Mouse (Mus musculus) heart, postnatal 0 days (tissue): ENCODE measurements at regions not wholly inside any gene's neighbourhood (a gene's known extent, or its start where the extent isn't known, plus 50 kb on each side); places are given as distances from the start of the nearest gene placed in this dataset.
A peak's percentile ranks its signal among the peaks of the same experiment; 100 is the strongest.

Experiments
- ATAC-seq: fragments of 200-750 bp; cut with Nextera tagmentation; 2 replicates; pipeline ENCODE4 v1.8.0; 2017; ENCODE audit warnings: low read depth, moderate number of reproducible peaks, moderate library complexity; ENCODE audit not compliant: insufficient read depth
- DNase-seq: peaks from one replicate; pipeline ENCODE4 v3.0.0-alpha.2; 2016; ENCODE audit warnings: low spot score
- H3K27ac ChIP-seq: fragments of 300-500 bp; sonication (generic); 2 replicates; pipeline ENCODE4 v1.5.1; 2014; ENCODE audit warnings: low read depth, mild to moderate bottlenecking
- H3K27me3 ChIP-seq: fragments of 300-500 bp; sonication (generic); 2 replicates; pipeline ENCODE4 v1.6.1; 2014; ENCODE audit warnings: low read length, mixed read lengths; ENCODE audit not compliant: control insufficient read depth, insufficient read depth
- H3K36me3 ChIP-seq: fragments of 300-500 bp; sonication (generic); replicated peaks from 2 replicates; pipeline ENCODE4 v1.6.1; 2014; ENCODE audit warnings: low read length, mixed read lengths; ENCODE audit not compliant: control insufficient read depth, insufficient read depth
- H3K4me1 ChIP-seq: fragments of 300-500 bp; sonication (generic); 2 replicates; pipeline ENCODE4 v1.6.1; 2014; ENCODE audit warnings: antibody characterized with exemption; ENCODE audit not compliant: control insufficient read depth, insufficient read depth
- H3K4me2 ChIP-seq: fragments of 300-500 bp; sonication (generic); 2 replicates; pipeline ENCODE4 v1.6.1; 2014; ENCODE audit warnings: low read depth, mild to moderate bottlenecking, low read length, moderate library complexity
- H3K4me3 ChIP-seq: fragments of 300-500 bp; sonication (generic); 2 replicates; pipeline ENCODE4 v1.5.1; 2014; ENCODE audit warnings: low read depth, low read length
- H3K9ac ChIP-seq: fragments of 300-500 bp; sonication (generic); replicated peaks from 2 replicates; pipeline ENCODE4 v1.6.1; 2014; ENCODE audit warnings: low read depth, low read length, mixed read lengths
- H3K9me3 ChIP-seq: fragments of 300-500 bp; sonication (generic); replicated peaks from 2 replicates; pipeline ENCODE4 v1.6.1; 2016; ENCODE audit warnings: low read length; ENCODE audit not compliant: control insufficient read depth
- CTCF ChIP-seq: IDR thresholded peaks from 2 replicates; pipeline ENCODE4 v1.5.1; 2016; ENCODE audit warnings: antibody characterized with exemption, control low read depth, low read depth
- EP300 ChIP-seq: IDR thresholded peaks from 2 replicates; pipeline ENCODE4 v1.6.1; 2016; ENCODE audit warnings: antibody characterized with exemption, low read depth
- WGBS: fragments of 180-500 bp; shearing (Covaris S2); extraction: QIAGEN DNeasy Blood & Tissue Kit; methylation state at CpG from one replicate; pipeline ENCODE4 v1.1.7; 2014; 5-methylcytosine and 5-hydroxymethylcytosine counted together

GRCm38 (mm10) chr3:104577228-104577927 lies 61.1 kb upstream of the Slc16a1 start:
- H3K27ac ChIP-seq, result no peak overlapping the region
- H3K9ac ChIP-seq, result no peak overlapping the region
- DNase-seq (no peak), ATAC-seq (no peak)
- no peaks in the 10 kb centered on the region for H3K27me3 ChIP-seq
- no peaks in the 10 kb centered on the region for H3K4me1 ChIP-seq
- no peak overlapping the region for H3K4me3 ChIP-seq
- no peak for TF ChIP-seq CTCF
- no peak for TF ChIP-seq EP300
- no peak overlapping the region for H3K4me2 ChIP-seq
- 60% methylated on average over 5 of the region's 5 CpGs for WGBS
- no peaks in the 10 kb centered on the region for H3K9me3 ChIP-seq
- no peaks in the 10 kb centered on the region for H3K36me3 ChIP-seq

GRCm38 (mm10) chr3:104573277-104573940 lies 61.7 kb upstream of the Lrig2 start:
- Histone ChIP-seq H3K36me3 (no peaks in the 10 kb centered on the region), H3K4me1 (no peaks in the 10 kb centered on the region), H3K9ac (no peak overlapping the region), H3K27me3 (no peaks in the 10 kb centered on the region), H3K9me3 (no peaks in the 10 kb centered on the region), H3K27ac (no peak overlapping the region), H3K4me2 (no peak overlapping the region), H3K4me3 (no peak overlapping the region)
- DNase-seq, result no peak
- no peak for ATAC-seq
- TF ChIP-seq EP300, result no peak
- TF ChIP-seq CTCF, result no peak
- 78% methylated on average over 5 of the region's 5 CpGs for WGBS

- no peaks in the 10 kb centered on the region for H3K27me3 ChIP-seq
- TF ChIP-seq EP300 (no peak), CTCF (no peak)
- ATAC-seq (no peak), DNase-seq (no peak)
- H3K4me3 ChIP-seq, result no peak overlapping the region
- no peak overlapping the region for H3K4me2 ChIP-seq
- WGBS, result 79% methylated on average over 10 of the region's 10 CpGs
- H3K36me3 ChIP-seq, result no peaks in the 10 kb centered on the region
- H3K27ac ChIP-seq, result no peak overlapping the region
- no peaks in the 10 kb centered on the region for H3K4me1 ChIP-seq
- no peaks in the 10 kb centered on the region for H3K9me3 ChIP-seq
- no peak overlapping the region for H3K9ac ChIP-seq
Observed at GRCm38 (mm10) chr3:104571935-104572631, 60.4 kb upstream of the Lrig2 start.

GRCm38 (mm10) chr3:104565423-104566230 lies 53.9 kb upstream of the Lrig2 start:
- H3K27me3 ChIP-seq, result no peaks in the 10 kb centered on the region
- TF ChIP-seq EP300 (no peak), CTCF (no peak)
- H3K9ac ChIP-seq, result peak overlapping the region; percentile 13; the same call in 1 of the 2 replicates
- H3K4me2 ChIP-seq, result peak overlapping the region; percentile 9; the same call in 1 of the 2 replicates
- WGBS, result 26% methylated on average over 13 of the region's 13 CpGs
- peak overlapping the region; percentile 79 for H3K27ac ChIP-seq
- peaks cover 3% of the 10 kb centered on the region for H3K4me1 ChIP-seq
- ATAC-seq (peak; percentile 53; the same call in 1 of the 2 replicates), DNase-seq (peak; percentile 60)
- H3K9me3 ChIP-seq, result no peaks in the 10 kb centered on the region
- no peak overlapping the region for H3K4me3 ChIP-seq
- no peaks in the 10 kb centered on the region for H3K36me3 ChIP-seq

GRCm38 (mm10) chr3:104564857-104565256 lies 53.1 kb upstream of the Lrig2 start:
- WGBS, result 39% methylated on average over 2 of the region's 2 CpGs
- Histone ChIP-seq H3K9me3 (no peaks in the 10 kb centered on the region), H3K4me1 (peaks cover 3% of the 10 kb centered on the region), H3K36me3 (no peaks in the 10 kb centered on the region), H3K27me3 (no peaks in the 10 kb centered on the region), H3K4me3 (no peak overlapping the region), H3K4me2 (no peak overlapping the region), H3K9ac (peak overlapping the region; percentile 13; the same call in 1 of the 2 replicates), H3K27ac (peak overlapping the region; percentile 79; the same call in 1 of the 2 replicates)
- TF ChIP-seq CTCF, result no peak
- TF ChIP-seq EP300, result no peak
- ATAC-seq (no peak), DNase-seq (no peak)
